Mouse (Mus musculus) heart, postnatal 0 days (tissue): ENCODE measurements around the gene Amdhd2.

Source experiments
- CTCF ChIP-seq: IDR thresholded peaks from 2 replicates; pipeline ENCODE4 v1.5.1; 2016; ENCODE audit warnings: antibody characterized with exemption, control low read depth, low read depth
- EP300 ChIP-seq: IDR thresholded peaks from 2 replicates; pipeline ENCODE4 v1.6.1; 2016; ENCODE audit warnings: antibody characterized with exemption, low read depth

DNA sequence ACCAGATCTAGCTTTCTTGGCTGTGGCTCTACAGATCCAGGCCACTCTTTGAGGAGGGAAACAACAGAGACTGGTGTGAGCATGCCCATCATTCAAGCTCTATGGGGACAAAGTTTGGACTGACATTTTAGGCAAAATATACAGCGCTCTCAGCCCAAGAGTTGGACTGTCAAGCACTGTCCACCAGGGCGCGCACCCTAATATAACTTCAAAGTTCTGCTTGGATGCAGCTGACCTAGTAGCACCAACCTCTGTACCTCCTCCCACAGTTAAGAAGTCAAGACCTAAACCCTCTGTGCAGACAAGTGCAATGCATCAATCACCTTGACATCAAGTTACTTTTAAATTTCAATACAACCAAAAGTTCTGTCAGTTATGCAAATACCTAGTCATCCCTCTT lies 32.0 kb downstream of the Amdhd2 start:
- TF ChIP-seq CTCF: no peak
- no peak for TF ChIP-seq EP300
